Mouse (Mus musculus) CD4-positive helper T cell, adult 2 months (primary cell): ENCODE measurements around the gene Tpt1.
"Not testable (repeated sequence)": the region's sequence is repeated elsewhere in the genome, so short reads cannot be mapped to it uniquely, and the experiment has no call there.

ENCODE experiments used
- DNase-seq: peaks from one replicate; pipeline ENCODE4 v3.0.0-alpha.2; 2012; ENCODE audit warnings: low read depth, missing footprints, low spot score

Tpt1 gene

DNA sequence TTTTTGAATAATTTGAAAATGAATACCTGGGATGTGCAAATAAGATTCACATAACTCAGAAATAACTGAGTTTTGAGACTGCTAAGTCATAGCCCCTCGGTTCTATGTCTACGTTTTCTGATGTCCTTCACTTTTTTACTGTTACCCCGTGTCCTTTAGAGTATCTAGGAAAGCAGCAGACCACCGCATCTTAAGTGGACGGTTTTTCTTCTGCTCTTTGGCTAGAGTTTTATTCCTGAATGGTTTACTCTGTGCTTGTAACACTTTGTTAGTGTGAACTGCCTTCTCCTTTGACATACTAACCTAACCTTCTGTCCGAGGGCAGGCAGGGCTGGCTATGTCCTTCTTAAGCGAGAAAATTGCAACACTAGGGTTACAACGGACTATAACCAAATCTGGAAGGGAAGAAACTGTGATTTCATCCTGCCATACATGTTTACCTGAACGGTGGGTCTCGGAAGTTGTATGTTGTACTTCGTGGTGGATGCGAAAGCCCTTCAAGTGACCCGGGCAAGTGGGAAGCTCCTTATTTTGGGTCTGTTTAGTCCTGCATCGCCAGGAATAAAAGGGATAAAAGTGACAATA is 690 bp upstream of the Tpt1 start:
- no peak for DNase-seq

DNA sequence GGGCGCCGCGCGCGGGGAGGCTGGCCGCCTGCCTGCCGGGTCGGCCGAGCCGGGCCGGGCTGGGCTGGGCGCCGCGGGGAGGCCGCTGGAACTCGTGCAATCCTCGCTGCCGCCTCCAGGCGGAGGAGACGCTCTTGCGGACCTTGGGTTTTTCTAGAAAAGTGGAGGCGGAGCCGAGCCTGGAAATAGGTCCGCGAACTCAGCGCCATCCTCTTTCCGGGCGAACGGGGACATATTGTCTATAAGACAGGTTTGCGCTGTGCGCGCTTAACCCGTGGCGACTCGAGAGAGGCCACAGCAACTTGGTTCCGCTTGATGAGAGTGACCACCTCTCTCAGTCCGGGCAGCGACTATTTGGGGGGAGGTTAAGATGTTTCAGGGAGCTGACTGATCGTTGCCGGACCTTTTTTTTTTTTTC is 814 bp downstream of the Tpt1 start:
- peak; percentile 94 for DNase-seq

DNA sequence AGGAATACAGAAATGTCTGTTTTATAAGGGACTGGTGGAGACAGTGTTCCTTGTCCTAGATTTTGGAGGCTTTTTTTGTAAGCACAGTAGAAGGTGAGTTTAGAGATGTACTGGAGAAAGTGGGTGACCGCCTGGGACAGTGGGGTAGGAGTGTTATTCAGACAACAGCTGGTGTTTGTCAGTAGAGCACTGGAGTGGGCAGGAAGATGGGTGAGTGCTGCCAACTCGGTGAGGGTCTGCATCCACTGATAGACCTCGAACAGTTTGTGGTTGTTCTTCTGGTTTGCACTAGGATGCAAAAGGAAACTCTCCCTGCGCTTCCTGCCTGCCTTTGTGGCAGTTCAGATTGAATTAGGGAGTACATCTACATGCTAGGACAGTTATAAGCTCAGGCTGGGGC is 2.8 kb downstream of the Tpt1 start:
- no peak for DNase-seq

DNA sequence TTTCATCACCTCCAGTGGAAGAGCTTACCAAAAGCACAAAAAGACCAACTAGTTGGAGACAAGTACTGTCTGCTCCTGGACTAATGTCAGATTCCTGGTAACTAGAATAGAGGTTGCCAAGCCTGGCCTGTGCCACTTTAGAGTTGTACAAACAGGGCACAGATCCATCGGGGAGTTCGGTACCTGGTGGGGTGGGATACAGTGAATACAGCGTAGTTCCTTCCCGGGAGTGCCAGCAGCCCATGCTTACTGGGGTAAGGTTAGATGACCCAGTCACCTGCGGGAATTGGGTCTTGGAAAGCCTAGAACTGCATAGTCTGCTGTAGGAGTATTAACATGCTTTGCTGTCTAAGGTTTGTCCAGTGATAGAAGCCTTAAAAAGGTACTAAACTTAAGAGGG is 3.6 kb downstream of the Tpt1 start:
- no peak for DNase-seq

DNA sequence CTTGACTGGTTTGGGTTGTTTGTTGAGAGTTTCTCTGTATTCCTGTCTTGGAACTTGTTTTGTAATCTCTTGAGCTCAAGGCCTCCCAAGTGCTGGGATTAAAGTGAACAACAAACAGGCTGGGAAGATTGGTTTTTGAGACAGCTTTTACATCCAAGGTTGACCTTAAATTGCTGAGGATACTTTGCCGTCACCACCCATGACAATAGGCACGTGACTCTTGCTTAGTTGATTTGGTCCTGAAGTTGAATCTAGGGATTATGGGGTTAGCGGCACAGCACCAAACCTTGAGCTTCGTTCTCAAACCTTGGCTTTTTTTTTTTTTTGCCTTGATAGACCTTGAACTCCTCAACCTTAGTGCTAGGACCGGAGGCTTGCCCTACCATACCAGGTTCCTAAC is 4.3 kb downstream of the Tpt1 start:
- no peak for DNase-seq

DNA sequence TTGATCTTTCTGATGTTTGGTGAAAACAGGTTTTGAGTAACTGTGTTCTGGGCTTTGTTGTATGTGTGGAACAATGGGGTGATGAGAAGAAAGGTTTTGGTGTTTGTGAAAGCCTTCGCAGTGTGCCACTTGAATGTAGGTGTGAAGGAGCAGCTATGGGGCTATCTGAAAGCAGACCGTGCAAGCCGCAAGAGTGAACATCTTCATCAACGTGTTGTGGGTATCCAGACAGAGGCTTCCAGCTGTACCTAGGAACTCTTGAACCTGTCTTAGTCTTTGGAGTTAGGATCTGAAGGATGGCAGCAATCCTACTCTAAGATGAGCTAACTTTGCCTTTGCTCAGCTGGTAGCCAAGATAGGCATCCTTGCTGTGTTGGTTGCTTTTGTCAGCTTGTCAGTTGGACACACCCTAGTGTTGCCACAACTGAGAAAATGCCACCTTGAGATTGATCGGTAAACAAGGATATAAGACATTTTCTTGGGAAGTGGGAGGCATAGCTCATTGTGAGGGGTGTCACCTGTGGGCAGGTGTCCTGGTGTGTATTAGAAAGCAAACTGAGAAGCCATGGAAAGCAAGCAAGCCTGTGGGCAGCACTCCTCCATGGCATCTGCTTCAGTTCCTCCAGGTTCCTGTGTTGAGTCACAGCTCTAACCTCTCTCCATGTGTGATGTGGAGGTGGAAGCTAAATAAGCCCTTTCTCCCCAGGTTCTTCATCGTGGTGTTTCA is 5.1 kb downstream of the Tpt1 start:
- DNase-seq, result no peak

DNA sequence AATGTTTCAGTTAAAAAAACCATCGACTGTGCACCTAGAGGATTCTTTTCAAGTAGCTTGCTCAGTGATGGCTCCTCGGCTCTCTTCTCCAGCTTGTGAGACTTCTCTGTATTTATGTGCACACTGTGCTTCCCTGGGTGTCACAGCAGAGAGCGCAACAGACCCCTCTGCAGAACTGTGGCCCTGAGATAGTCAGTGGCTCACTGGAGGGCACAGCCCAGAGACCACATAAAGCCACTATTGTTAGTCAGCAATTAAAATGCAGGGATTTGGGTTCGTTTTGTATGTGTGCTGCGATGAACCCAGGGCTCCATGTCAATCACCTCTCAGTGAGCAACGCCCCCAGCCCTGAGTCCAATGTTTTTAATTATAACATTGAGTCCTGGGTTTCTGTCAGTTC is 5.9 kb downstream of the Tpt1 start:
- DNase-seq, result no peak

DNA sequence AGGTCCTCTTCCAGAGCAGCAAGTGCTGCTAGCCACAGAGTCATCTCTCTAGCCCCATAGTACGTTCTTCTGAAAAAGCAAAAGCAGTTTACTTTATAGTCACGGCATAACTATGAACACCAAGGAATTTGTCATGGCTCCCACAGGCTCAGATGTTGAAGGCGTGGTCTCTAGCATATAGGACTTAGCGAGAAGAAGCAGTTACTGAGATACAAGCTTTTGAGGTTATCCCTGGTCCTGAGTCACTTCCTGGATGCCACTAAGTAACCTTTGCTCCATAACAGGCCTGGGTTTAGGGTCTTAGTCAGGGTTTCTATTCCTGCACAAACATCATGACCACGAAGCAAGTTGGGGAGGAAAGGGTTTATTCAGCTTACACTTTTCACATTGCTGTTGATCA is 7.1 kb downstream of the Tpt1 start:
- no peak for DNase-seq

DNA sequence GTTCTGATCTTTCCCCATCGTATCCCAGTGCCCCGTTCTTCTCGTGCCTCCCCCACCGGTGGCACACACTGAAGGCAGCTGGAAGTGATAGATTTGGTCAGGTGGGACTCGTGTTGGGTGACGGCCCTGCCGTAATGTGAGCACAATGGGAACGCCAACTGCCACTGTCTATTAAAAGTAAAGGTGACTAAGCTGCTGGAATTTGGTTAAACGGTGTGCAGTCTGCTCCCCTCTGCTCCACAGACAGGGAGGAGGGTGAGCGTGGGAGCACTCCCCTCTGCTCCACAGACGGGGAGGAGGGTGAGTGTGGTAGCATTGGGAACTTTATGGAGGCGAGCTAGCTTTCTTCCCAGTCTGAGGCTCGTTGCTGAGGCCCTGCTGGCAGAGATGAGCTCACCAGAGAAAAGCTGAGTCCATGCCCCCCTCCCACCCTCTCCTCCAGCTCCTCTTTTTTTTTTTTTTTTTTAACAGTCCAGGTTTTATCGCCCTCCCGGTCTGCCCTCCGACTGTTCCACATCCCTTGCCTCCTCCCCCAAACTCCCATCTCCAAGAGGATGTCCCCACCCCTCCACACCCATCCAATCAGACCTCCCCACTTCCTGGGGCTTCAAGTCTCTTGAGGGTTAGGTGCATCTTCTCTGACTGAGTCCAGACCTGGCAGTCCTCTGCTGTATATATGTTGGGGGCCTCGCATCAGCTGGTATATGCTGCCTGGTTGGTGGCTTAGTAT is 10.5 kb downstream of the Tpt1 start:
- DNase-seq, result no peak

DNA sequence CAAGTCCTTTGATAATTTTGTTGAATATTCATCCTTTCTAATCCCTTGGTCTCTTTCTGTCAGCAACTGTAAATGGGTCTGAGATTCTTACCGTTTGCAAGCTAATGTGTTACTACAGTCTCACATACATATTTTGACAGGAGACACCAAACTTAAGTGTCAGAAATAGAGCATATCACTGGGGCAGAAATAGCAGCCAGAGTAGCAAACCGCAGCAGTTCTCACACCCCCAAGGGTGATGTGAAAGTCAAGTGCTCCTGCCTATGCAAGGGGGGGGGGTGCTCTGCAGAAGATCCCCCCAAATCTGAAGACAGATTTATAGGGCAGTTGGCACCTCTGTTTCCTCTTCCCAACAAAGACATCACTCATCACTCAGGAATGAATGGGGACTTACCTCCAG is 13.3 kb downstream of the Tpt1 start:
- DNase-seq, result no peak

DNA sequence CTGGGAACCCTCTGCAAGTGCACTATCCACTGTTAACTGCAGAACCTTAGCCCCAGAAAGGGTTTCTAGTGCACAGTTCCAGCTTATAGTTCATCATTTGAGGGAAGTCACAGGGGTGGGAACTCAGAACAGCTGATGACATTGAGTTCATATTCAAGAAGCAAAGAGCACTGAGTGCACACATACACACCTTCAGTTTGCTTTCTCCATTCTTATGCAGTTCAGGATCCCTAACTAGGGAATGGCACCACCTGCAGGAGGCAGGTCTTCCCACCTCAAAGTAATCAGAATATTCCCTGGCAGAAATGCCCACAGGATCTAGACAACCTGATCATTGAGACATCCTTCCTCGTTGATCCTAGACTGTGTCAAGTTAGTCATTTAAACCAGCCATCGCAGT is 14.7 kb downstream of the Tpt1 start:
- no peak for DNase-seq

DNA sequence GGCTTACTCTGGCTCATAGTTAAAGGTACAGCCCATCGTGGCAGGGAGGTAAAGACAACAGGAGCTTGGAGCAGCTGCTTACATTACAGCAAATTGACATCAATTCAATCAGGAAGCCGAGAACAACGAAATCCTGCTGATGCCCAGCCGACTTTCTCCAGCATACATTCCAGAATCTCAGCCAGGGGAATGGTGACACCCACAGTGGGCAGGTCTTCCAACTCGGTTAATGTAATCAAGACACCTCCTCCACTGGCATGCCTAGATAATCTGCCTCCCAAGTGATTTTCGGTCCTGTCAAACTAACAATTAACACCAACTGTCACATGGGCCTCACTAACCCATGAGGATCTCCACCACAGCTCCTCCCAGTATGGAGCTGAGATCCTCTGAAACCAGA is 17.8 kb downstream of the Tpt1 start:
- DNase-seq, result no peak

DNA sequence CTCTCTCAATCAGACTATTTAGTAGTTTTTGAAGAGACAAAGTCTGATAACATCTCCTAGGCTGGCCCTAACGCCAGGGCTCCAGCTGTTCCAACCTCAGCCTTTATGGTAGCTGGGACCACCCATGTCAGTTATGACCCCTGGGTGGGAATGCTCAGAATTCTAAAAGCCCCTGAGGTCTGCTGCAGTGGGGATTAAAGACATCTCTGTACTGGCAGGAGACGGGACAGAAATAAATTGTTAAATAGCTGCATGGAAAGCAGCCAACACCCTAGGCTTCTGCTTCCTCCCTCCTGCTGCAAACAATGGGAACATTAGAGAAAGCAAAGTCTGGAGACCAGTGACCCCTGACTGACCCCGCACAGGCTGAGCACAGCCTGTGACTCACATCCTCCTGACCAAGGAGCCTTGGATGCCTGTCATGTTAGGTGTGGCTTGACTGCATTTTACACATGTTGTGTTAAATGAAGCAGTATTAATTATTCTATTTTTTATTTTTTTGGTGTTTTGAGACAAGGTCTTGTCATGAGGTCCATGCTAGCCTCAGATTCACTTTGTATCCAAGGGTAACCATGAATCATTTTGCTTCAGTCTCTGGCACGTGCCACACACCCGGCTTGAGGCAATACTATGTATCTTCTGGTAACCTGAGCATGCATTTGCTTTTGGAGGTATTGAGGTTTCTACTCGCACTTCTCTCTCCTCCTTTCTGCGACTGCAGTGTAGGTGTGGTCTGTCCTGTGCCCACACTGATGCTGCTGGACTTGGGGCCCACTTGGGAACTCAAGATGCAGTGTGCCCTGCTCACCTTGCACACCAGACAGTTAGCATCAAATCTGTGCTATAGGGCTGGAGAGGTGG is 18.9 kb downstream of the Tpt1 start:
- DNase-seq, result no peak

DNA sequence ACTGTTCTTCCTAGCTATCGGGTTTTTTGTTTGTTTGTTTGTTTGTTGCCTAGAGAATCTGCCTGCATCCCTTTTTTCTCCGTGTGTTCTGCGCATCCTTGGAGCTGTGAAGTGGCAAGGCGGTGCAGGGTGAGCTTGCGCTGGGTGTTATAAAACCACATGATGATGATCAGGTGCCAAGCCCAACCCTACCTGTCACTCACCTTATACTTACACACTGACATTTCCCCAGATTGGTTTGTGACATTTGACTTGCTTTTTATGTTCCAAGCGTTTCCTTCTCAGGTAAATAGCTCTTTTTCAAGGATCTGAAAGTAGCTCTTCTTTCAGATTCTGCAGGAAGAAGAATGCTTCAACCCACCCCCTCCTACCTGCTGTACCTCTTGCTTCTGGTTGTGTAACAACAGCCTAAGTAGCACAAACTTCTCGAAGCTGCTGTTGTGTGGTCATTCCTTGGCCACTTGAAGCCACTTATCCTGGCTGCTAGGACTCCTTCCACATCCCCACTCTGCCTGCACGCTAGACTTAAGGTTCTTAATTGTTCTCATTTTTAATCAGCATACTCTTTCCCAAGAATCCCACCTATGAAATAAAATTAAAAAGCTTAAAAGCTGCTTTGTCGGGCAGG is 21.9 kb downstream of the Tpt1 start:
- no peak for DNase-seq

DNA sequence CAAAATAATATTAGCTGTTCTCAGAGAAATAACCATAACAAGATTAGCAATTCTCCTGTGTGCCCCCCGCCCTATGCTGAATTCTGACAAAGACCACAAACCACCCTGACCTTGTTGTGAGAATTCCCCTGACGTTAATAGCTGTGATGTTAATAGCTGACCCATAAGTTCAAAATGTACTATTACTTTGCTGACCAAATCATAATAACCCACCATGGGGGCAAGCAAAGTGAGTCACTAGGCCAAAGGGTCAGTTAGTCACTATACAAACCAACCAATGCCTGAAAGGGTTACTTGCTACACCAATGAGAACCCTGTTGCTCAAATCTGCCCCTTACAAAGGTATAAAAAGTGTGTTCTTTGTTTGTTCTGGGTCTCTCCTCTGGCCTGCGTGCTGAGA is 23.1 kb downstream of the Tpt1 start:
- not testable (repeated sequence) for DNase-seq

DNA sequence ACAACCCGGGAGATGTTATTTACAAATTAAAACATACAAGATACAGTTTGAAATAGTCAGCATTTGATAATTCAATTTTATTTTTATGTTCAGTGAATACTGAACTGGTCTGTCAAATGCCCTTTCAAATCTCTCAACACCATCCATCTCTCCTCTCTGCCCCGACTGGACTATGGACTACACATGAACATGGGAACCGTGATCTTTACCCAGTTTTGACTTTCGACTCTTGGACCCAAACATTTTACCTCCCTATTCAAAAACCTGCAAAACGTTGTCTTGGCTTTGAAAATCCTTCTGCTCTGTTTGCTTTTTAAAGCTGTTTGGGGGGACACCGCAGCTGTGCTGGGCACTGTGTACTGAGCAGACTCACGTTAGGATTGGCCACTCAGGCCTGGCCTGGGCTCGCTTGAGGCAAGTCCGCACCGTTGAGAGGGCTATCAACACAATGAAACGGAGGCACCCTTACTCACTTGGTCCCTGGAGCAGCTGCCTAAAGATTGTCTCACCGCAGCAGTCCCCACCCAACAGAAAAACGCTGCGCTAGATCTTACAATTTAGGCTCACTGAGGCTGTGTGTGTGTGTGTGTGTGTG is 25.0 kb downstream of the Tpt1 start:
- no peak for DNase-seq

DNA sequence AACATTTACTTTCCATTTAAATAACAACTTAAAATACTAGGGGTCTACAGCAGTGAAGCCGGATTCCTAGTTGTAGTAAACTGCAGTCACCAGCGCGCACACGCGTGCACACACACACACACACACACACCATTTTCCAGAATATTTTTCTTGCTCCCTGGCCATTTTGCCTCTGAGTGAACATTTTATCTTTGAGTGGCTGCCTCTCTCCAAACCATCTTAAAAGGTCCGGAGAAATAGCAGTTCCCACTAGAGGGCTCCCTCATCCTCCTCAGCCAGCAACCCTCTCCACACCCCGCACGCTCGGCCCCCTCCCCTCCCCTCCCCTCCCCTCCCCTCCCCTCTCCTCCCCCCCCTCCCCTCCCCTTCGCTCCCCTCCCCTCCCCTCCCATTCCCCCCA is 25.7 kb downstream of the Tpt1 start:
- DNase-seq, result peak; percentile 47

DNA sequence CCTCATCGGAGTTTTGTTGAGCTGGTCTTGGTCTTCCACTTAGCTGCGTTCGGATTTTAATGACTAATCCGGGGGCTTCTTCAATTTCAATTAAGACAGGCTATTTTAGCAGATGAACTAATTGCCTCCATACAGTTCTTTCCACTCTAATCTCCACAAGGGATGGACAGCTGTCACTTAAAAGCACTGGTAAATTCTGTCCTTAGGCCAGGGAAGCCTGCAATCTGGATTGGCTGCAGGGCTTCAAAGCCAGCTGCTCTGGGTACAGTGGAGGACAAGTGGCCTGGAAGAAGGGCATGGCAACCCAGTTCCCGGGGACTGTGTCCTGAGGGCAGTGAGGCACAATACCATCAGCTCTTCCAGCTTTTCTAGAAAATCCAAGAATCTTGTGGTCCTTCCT is 26.2 kb downstream of the Tpt1 start:
- no peak for DNase-seq

DNA sequence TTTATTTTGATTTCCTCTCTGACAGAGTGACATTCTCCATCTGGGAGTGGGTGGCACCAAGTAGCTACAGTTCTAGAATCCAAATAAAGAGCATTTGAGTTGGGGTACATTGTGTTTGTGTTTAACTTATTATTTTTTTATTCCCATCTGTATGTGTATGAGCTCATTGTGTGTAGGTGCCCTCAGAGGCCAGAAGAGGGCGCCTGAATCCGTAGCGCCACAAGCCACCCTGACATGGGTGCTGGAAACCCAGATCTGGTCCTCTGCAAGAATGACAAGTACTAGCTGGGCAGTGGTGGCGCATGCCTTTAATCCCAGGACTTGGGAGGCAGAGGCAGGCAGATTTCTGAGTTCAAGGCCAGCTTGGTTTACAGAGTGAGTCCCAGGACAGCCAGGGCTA is 26.9 kb downstream of the Tpt1 start:
- no peak for DNase-seq

DNA sequence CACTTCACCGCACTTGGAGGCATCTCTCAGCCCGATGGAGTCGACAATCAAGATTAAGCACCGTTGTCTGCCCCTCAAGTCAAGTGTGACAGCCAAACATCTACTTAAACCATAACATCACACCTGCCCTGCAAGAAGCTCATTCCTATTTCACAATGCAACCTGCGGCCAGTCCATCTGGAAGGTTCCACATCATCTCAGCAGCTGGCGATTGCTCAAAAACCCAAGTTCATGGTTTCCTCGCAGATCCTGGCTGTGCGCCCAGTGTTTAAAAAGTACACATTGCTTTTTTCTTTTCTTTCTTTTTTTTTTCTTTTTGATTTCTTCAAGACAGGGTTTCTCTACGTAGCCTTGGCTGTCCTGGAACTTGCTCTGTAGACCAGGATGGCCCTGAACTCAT is 28.7 kb downstream of the Tpt1 start:
- no peak for DNase-seq

DNA sequence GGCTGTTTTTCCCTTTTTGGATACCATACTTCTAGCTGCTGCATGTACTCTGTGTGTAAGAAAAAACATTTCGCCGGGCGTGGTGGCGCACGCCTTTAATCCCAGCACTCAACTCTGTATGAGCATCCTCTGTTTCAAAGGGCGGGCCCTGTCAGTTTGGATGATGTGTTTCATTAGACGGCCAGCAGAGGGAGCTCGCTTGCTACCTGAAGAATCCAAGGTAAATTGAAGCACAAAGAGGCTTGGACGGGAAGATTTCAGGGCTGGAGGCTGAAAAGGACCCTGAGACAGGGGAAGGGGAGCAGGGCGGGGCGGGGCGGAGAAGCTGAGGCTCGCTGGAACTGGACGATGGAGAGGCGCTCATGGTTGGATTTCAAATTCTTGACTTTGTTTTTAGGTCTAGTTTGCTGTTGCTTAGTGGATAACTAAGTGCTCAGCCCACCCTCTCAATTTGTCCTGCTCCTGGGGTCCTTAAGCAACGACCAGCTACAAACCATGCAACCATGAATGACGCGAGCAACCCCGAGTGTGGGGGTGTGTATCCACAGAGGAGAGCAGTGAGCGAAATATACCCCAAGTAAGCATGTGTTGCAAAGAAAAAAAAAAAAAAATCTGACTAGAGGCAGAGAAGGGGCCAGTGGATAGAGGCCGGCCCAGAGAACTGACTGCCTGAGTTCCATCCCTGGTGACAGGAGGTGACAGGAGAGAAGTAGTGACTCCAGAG is 31.6 kb downstream of the Tpt1 start:
- DNase-seq, result peak; percentile 69
